Mouse (Mus musculus): Measurements from ENCODE around the gene Proca1.

Gene Proca1

GRCm38 (mm10) chr11:78193113-78193512 lies at the start of gene Proca1:
TSS of gene Proca1 (plus strand) at chr11:78193392.
- in situ Hi-C loops (cut with MboI; ENCODE audit: low pct_unique_long_range_greater_than_20kb in 1 of 2, low sequenced_read_pairs in 2 of 2, unreplicated experiment in 1 of 2): no loop called here

GRCm38 (mm10) chr11:78143520-78143919 lies 49.7 kb upstream of the Proca1 start:
- in situ Hi-C loops (cut with MboI; ENCODE audit: low pct_unique_long_range_greater_than_20kb in 1 of 2, low sequenced_read_pairs in 2 of 2, unreplicated experiment in 1 of 2): no loop called here

GRCm38 (mm10) chr11:78146168-78146567 lies 47.0 kb upstream of the Proca1 start:
- in situ Hi-C loops (cut with MboI; ENCODE audit: low pct_unique_long_range_greater_than_20kb in 1 of 2, low sequenced_read_pairs in 2 of 2, unreplicated experiment in 1 of 2): no loop called here

- in situ Hi-C loops (cut with MboI; ENCODE audit: low pct_unique_long_range_greater_than_20kb in 1 of 2, low sequenced_read_pairs in 2 of 2, unreplicated experiment in 1 of 2): no loop called here
These were observed 46.3 kb upstream of the Proca1 start for GRCm38 (mm10) chr11:78146707-78147543.

GRCm38 (mm10) chr11:78151161-78151560 lies 42.0 kb upstream of the Proca1 start:
- in situ Hi-C loops (cut with MboI; ENCODE audit: low pct_unique_long_range_greater_than_20kb in 1 of 2, low sequenced_read_pairs in 2 of 2, unreplicated experiment in 1 of 2): no loop called here

GRCm38 (mm10) chr11:78152299-78153231 lies 40.6 kb upstream of the Proca1 start:
- in situ Hi-C loops (cut with MboI; ENCODE audit: low pct_unique_long_range_greater_than_20kb in 1 of 2, low sequenced_read_pairs in 2 of 2, unreplicated experiment in 1 of 2): no loop called here

- in situ Hi-C loops (cut with MboI; ENCODE audit: low pct_unique_long_range_greater_than_20kb in 1 of 2, low sequenced_read_pairs in 2 of 2, unreplicated experiment in 1 of 2): no loop called here
These were observed 39.4 kb upstream of the Proca1 start for GRCm38 (mm10) chr11:78153778-78154177.

GRCm38 (mm10) chr11:78155674-78156073 lies 37.5 kb upstream of the Proca1 start:
- in situ Hi-C loops (cut with MboI; ENCODE audit: low pct_unique_long_range_greater_than_20kb in 1 of 2, low sequenced_read_pairs in 2 of 2, unreplicated experiment in 1 of 2): no loop called here

GRCm38 (mm10) chr11:78156156-78156699 lies 37.0 kb upstream of the Proca1 start:
- in situ Hi-C loops (cut with MboI; ENCODE audit: low pct_unique_long_range_greater_than_20kb in 1 of 2, low sequenced_read_pairs in 2 of 2, unreplicated experiment in 1 of 2): no loop called here

GRCm38 (mm10) chr11:78159096-78159495 lies 34.1 kb upstream of the Proca1 start:
- in situ Hi-C loops (cut with MboI; ENCODE audit: low pct_unique_long_range_greater_than_20kb in 1 of 2, low sequenced_read_pairs in 2 of 2, unreplicated experiment in 1 of 2): no loop called here

GRCm38 (mm10) chr11:78159557-78159956 lies 33.6 kb upstream of the Proca1 start:
- in situ Hi-C loops (cut with MboI; ENCODE audit: low pct_unique_long_range_greater_than_20kb in 1 of 2, low sequenced_read_pairs in 2 of 2, unreplicated experiment in 1 of 2): no loop called here

- in situ Hi-C loops (cut with MboI; ENCODE audit: low pct_unique_long_range_greater_than_20kb in 1 of 2, low sequenced_read_pairs in 2 of 2, unreplicated experiment in 1 of 2): no loop called here
These were observed 33.0 kb upstream of the Proca1 start for GRCm38 (mm10) chr11:78160171-78160570.

GRCm38 (mm10) chr11:78160675-78161074 lies 32.5 kb upstream of the Proca1 start:
- in situ Hi-C loops (cut with MboI; ENCODE audit: low pct_unique_long_range_greater_than_20kb in 1 of 2, low sequenced_read_pairs in 2 of 2, unreplicated experiment in 1 of 2): no loop called here

GRCm38 (mm10) chr11:78161169-78161568 lies 32.0 kb upstream of the Proca1 start:
- in situ Hi-C loops (cut with MboI; ENCODE audit: low pct_unique_long_range_greater_than_20kb in 1 of 2, low sequenced_read_pairs in 2 of 2, unreplicated experiment in 1 of 2): no loop called here

- in situ Hi-C loops (cut with MboI; ENCODE audit: low pct_unique_long_range_greater_than_20kb in 1 of 2, low sequenced_read_pairs in 2 of 2, unreplicated experiment in 1 of 2): no loop called here
These were observed 31.2 kb upstream of the Proca1 start for GRCm38 (mm10) chr11:78161968-78162367.

GRCm38 (mm10) chr11:78162504-78162903 lies 30.7 kb upstream of the Proca1 start:
- in situ Hi-C loops (cut with MboI; ENCODE audit: low pct_unique_long_range_greater_than_20kb in 1 of 2, low sequenced_read_pairs in 2 of 2, unreplicated experiment in 1 of 2): no loop called here

GRCm38 (mm10) chr11:78163045-78163444 lies 30.1 kb upstream of the Proca1 start:
- in situ Hi-C loops (cut with MboI; ENCODE audit: low pct_unique_long_range_greater_than_20kb in 1 of 2, low sequenced_read_pairs in 2 of 2, unreplicated experiment in 1 of 2): no loop called here

GRCm38 (mm10) chr11:78163681-78164603 lies 29.2 kb upstream of the Proca1 start:
- in situ Hi-C loops (cut with MboI; ENCODE audit: low pct_unique_long_range_greater_than_20kb in 1 of 2, low sequenced_read_pairs in 2 of 2, unreplicated experiment in 1 of 2): no loop called here
